Mouse (Mus musculus): ENCODE data around the gene 1700018F24Rik. TPM values are rescaled to one million over a fixed set of nuclear protein-coding genes. Genes with fewer than 3 reads are reported as not detected.
"Not testable (repeated sequence)": the region's sequence is repeated elsewhere in the genome, so short reads cannot be mapped to it uniquely, and the experiment has no call there.

1700018F24Rik gene
- polyA plus RNA-seq, 1 experiment from 2014 or later = not detected

GRCm38 (mm10) chr5:145054187-145054586 is 11.4 kb downstream of the 1700018F24Rik start:
- WGBS = 84% methylated on average over 3 of the region's 3 CpGs

GRCm38 (mm10) chr5:145057907-145058306 is 15.1 kb downstream of the 1700018F24Rik start:
- H3K4me2 ChIP-seq = no peak overlapping the region
- H3K4me3 ChIP-seq = no peak overlapping the region
- no peak overlapping the region for H3K27ac ChIP-seq
- no peak overlapping the region for H3K9ac ChIP-seq
- H3K4me1 ChIP-seq (replicated peaks) = no peaks in the 10 kb centered on the region
- H3K27me3 ChIP-seq = no peaks in the 10 kb centered on the region
- H3K9me3 ChIP-seq = no peaks in the 10 kb centered on the region
- H3K36me3 ChIP-seq = no peaks in the 10 kb centered on the region
- WGBS = 76% methylated on average over 8 of the region's 8 CpGs
- ATAC-seq (ENCODE audit: low FRiP score) = no peak

More at GRCm38 (mm10) chr5:145054187-145054586, 11.4 kb downstream of the 1700018F24Rik start:
- not testable (repeated sequence) for H3K27me3 ChIP-seq; ATAC-seq (ENCODE audit: low FRiP score); H3K9me3 ChIP-seq; H3K36me3 ChIP-seq; H3K27ac ChIP-seq; H3K4me1 ChIP-seq (replicated peaks); H3K9ac ChIP-seq; H3K4me2 ChIP-seq; H3K4me3 ChIP-seq

GRCm38 (mm10) chr5:145058722-145059121 is 15.9 kb downstream of the 1700018F24Rik start:
- no peak overlapping the region for H3K4me3 ChIP-seq

GRCm38 (mm10) chr5:145059524-145059923 is 16.7 kb downstream of the 1700018F24Rik start:
- no peak overlapping the region for H3K4me2 ChIP-seq
- no peak for ATAC-seq (ENCODE audit: low FRiP score)
- H3K36me3 ChIP-seq = no peaks in the 10 kb centered on the region
- no peaks in the 10 kb centered on the region for H3K4me1 ChIP-seq (replicated peaks)
- H3K9ac ChIP-seq = no peak overlapping the region
- H3K27me3 ChIP-seq = no peaks in the 10 kb centered on the region
- H3K9me3 ChIP-seq = no peaks in the 10 kb centered on the region
- 76% methylated on average over 2 of the region's 2 CpGs for WGBS
- H3K4me3 ChIP-seq = no peak overlapping the region
- H3K27ac ChIP-seq = no peak overlapping the region

More at GRCm38 (mm10) chr5:145058722-145059121, 15.9 kb downstream of the 1700018F24Rik start:
- 86% methylated on average over 7 of the region's 7 CpGs for WGBS
- Histone ChIP-seq H3K27ac (no peak overlapping the region), H3K27me3 (no peaks in the 10 kb centered on the region), H3K4me1 (replicated peaks) (no peaks in the 10 kb centered on the region), H3K9me3 (no peaks in the 10 kb centered on the region), H3K36me3 (no peaks in the 10 kb centered on the region), H3K9ac (no peak overlapping the region), H3K4me2 (no peak overlapping the region)
- ATAC-seq (ENCODE audit: low FRiP score) = no peak

- no peak overlapping the region for H3K27ac ChIP-seq
- no peak for ATAC-seq (ENCODE audit: low FRiP score)
- H3K4me3 ChIP-seq = no peak overlapping the region
- H3K9ac ChIP-seq = no peak overlapping the region
- H3K36me3 ChIP-seq = no peaks in the 10 kb centered on the region
- H3K9me3 ChIP-seq = no peaks in the 10 kb centered on the region
- H3K4me2 ChIP-seq = no peak overlapping the region
- 84% methylated on average over 1 of the region's 1 CpGs for WGBS
- no peaks in the 10 kb centered on the region for H3K4me1 ChIP-seq (replicated peaks)
- H3K27me3 ChIP-seq = 0 out of 2 replicates have a peak, but pooled peaks cover 6% of the 10 kb centered on the region
These were observed 22.1 kb downstream of the 1700018F24Rik start for GRCm38 (mm10) chr5:145064765-145065340.

GRCm38 (mm10) chr5:145068863-145069262 is 26.1 kb downstream of the 1700018F24Rik start:
- no peak overlapping the region for H3K4me2 ChIP-seq
- no peak for ATAC-seq (ENCODE audit: low FRiP score)
- no peaks in the 10 kb centered on the region for H3K9me3 ChIP-seq
- 68% methylated on average over 3 of the region's 3 CpGs for WGBS
- H3K4me1 ChIP-seq (replicated peaks) = no peaks in the 10 kb centered on the region
- H3K27ac ChIP-seq = no peak overlapping the region
- H3K9ac ChIP-seq = no peak overlapping the region
- no peak overlapping the region for H3K4me3 ChIP-seq
- no peaks in the 10 kb centered on the region for H3K36me3 ChIP-seq
- H3K27me3 ChIP-seq = 0 out of 2 replicates have a peak, but pooled peaks cover 6% of the 10 kb centered on the region

- Histone ChIP-seq H3K9me3 (no peaks in the 10 kb centered on the region), H3K27me3 (0 out of 2 replicates have a peak, but pooled peaks cover 6% of the 10 kb centered on the region), H3K4me1 (replicated peaks) (no peaks in the 10 kb centered on the region), H3K4me3 (no peak overlapping the region), H3K4me2 (no peak overlapping the region), H3K27ac (no peak overlapping the region), H3K9ac (no peak overlapping the region), H3K36me3 (no peaks in the 10 kb centered on the region)
- 2% methylated on average over 5 of the region's 5 CpGs for WGBS
- no peak for ATAC-seq (ENCODE audit: low FRiP score)
These were observed 26.9 kb downstream of the 1700018F24Rik start for GRCm38 (mm10) chr5:145069707-145070106.

GRCm38 (mm10) chr5:145071342-145071741 is 28.6 kb downstream of the 1700018F24Rik start:
- 56% methylated on average over 6 of the region's 6 CpGs for WGBS
- no peak overlapping the region for H3K4me2 ChIP-seq
- H3K27me3 ChIP-seq = 0 out of 2 replicates have a peak, but pooled peaks cover 6% of the 10 kb centered on the region
- H3K36me3 ChIP-seq = no peaks in the 10 kb centered on the region
- ATAC-seq (ENCODE audit: low FRiP score) = no peak
- no peak overlapping the region for H3K4me3 ChIP-seq
- no peaks in the 10 kb centered on the region for H3K4me1 ChIP-seq (replicated peaks)
- no peak overlapping the region for H3K9ac ChIP-seq
- H3K9me3 ChIP-seq = no peaks in the 10 kb centered on the region
- no peak overlapping the region for H3K27ac ChIP-seq

GRCm38 (mm10) chr5:145075081-145075480 is 32.3 kb downstream of the 1700018F24Rik start:
- WGBS = 58% methylated on average over 3 of the region's 3 CpGs
- Histone ChIP-seq H3K4me3 (no peak overlapping the region), H3K9ac (no peak overlapping the region; the same call in 1 of the 2 replicates), H3K27ac (no peak overlapping the region), H3K27me3 (no peaks in the 10 kb centered on the region), H3K4me1 (replicated peaks) (no peaks in the 10 kb centered on the region), H3K9me3 (no peaks in the 10 kb centered on the region), H3K4me2 (no peak overlapping the region), H3K36me3 (no peaks in the 10 kb centered on the region)
- ATAC-seq (ENCODE audit: low FRiP score) = no peak

- Histone ChIP-seq H3K9ac (no peak overlapping the region), H3K36me3 (peaks cover 6% of the 10 kb centered on the region), H3K4me3 (no peak overlapping the region), H3K9me3 (no peaks in the 10 kb centered on the region), H3K4me2 (no peak overlapping the region), H3K27me3 (no peaks in the 10 kb centered on the region), H3K27ac (no peak overlapping the region), H3K4me1 (replicated peaks) (peaks cover 18% of the 10 kb centered on the region)
- no peak for ATAC-seq (ENCODE audit: low FRiP score)
- 90% methylated on average over 10 of the region's 10 CpGs for WGBS
These were observed 39.2 kb downstream of the 1700018F24Rik start for GRCm38 (mm10) chr5:145081866-145082613.

- not testable (repeated sequence) for H3K27me3 ChIP-seq, H3K9me3 ChIP-seq, H3K36me3 ChIP-seq
- peak overlapping the region; percentile 91 for H3K27ac ChIP-seq
- H3K4me2 ChIP-seq = peak overlapping the region; percentile 93
- peak overlapping the region; percentile 95 for H3K9ac ChIP-seq
- H3K4me1 ChIP-seq (replicated peaks) = peaks cover 18% of the 10 kb centered on the region
- 48% methylated on average over 6 of the region's 6 CpGs for WGBS
- peak overlapping the region; percentile 84 for H3K4me3 ChIP-seq
- peak; percentile 64 for ATAC-seq (ENCODE audit: low FRiP score)
These were observed 40.4 kb downstream of the 1700018F24Rik start for GRCm38 (mm10) chr5:145083201-145083600.

GRCm38 (mm10) chr5:145083632-145084451 is 41.1 kb downstream of the 1700018F24Rik start, which contains the start of the genes Arpc1a and Kpna7:
Gene Arpc1a (plus strand): TSS chr5:145083830.
Gene Kpna7 (minus strand): TSS chr5:145084030.
- peaks cover 6% of the 10 kb centered on the region for H3K36me3 ChIP-seq
- peak within 1 kb of the TSS; percentile 91 for H3K27ac ChIP-seq
- no peaks in the 10 kb centered on the region for H3K9me3 ChIP-seq
- H3K4me3 ChIP-seq = peak within 1 kb of the TSS; percentile 84
- peak; percentile 97 for ATAC-seq (ENCODE audit: low FRiP score)
- peak within 1 kb of the TSS; percentile 93 for H3K4me2 ChIP-seq
- H3K27me3 ChIP-seq = no peaks in the 10 kb centered on the region
- under 1% methylated on average over 54 of the region's 54 CpGs for WGBS
- peak within 1 kb of the TSS; percentile 95 for H3K9ac ChIP-seq
- peaks cover 18% of the 10 kb centered on the region for H3K4me1 ChIP-seq (replicated peaks)

All from hindbrain, embryonic 13.5 days (tissue).